Mouse (Mus musculus): Measurements from ENCODE around the gene Ifnk.

DNA sequence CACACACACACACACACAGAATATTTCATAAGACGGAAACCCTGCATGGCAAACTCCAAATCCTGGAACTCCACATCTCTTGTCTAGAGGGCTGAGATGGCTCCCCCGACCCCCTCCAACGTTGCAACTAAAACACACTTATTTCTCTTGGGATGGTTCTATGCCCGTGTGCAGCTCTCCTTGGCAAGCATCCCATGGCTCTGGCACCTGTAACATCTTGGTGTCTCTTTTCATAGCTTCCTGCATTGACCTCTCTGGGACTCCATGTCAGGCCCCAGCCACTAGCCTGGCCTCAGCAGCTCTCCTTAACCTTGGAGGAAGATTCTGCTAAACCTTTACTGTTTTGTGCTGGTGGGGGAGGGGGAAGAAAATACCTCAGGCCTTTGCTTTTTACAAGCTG lies 16.1 kb upstream of the Ifnk start:
- no peak for TF ChIP-seq POLR2A (IDR thresholded peaks at IDR 0.05; ENCODE audit: borderline replicate concordance, insufficient read depth, low read length)
- TF ChIP-seq CTCF (IDR thresholded peaks at IDR 0.05; ENCODE audit: borderline replicate concordance, insufficient read depth, low read depth, low read length) = no peak
